Mouse (Mus musculus) cortical plate, adult 2 months (tissue): ENCODE data around the gene Bcl7c.

Experiments used
- CTCF ChIP-seq: fragments of 200-500 bp; IDR thresholded peaks from 2 replicates; pipeline ENCODE4 v1.5.1; 2011; ENCODE audit warnings: mild to moderate bottlenecking, control low read depth, low read length; ENCODE audit not compliant: insufficient read depth; ENCODE audit errors: extremely low read depth
- POLR2A ChIP-seq: fragments of 200-500 bp; IDR thresholded peaks from 2 replicates; pipeline ENCODE4 v1.6.1; 2011; ENCODE audit warnings: mild to moderate bottlenecking, low read length, control low read depth; ENCODE audit not compliant: insufficient read depth; ENCODE audit errors: extremely low read depth

GRCm38 (mm10) chr7:127748235-127748560 is 39.5 kb upstream of the Bcl7c start:
- TF ChIP-seq CTCF, result no peak
- TF ChIP-seq POLR2A, result no peak
